Mouse (Mus musculus) heart, postnatal 0 days (tissue): ENCODE data around the gene Gm40193.

Experiments
- CTCF ChIP-seq: IDR thresholded peaks from 2 replicates; pipeline ENCODE4 v1.5.1; 2016; ENCODE audit warnings: antibody characterized with exemption, control low read depth, low read depth
- EP300 ChIP-seq: IDR thresholded peaks from 2 replicates; pipeline ENCODE4 v1.6.1; 2016; ENCODE audit warnings: antibody characterized with exemption, low read depth

GRCm38 (mm10) chr11:70514288-70514687 lies 18.5 kb downstream of the Gm40193 start, which contains the start of gene Vmo1:
- TF ChIP-seq CTCF (no peak), EP300 (no peak)
